16 mouse cellular contexts compared by ENCODE assay signal in genomic region chr2:68756179-68756578, GRCm38 (mm10).
A peak's percentile ranks its signal among the peaks of the same experiment; 100 is the strongest.
DNase-seq lines count a peak whose midpoint lies in the region; ATAC-seq and TF ChIP-seq lines count a peak whose summit lies in the region.
"Had no signal": no experiment of that assay in that cellular context is flagged by ENCODE, and none has a peak within 500 bp of the region (broad histone marks: within the 10 kb centered on the region; RNA-seq: fewer than 3 reads in every experiment).

No protein-coding gene starts in this region.

- no peaks in the 10 kb centered on the region for H3K36me3 ChIP-seq in hindbrain, embryonic 10.5 days
- no peaks in the 10 kb centered on the region for H3K36me3 ChIP-seq in hindbrain, embryonic 16.5 days (ENCODE audit: control insufficient read depth, insufficient read depth, low read length)
- H3K36me3 ChIP-seq in lung, embryonic 14.5 days (ENCODE audit: insufficient read depth): no peaks in the 10 kb centered on the region
- no peaks in the 10 kb centered on the region for H3K36me3 ChIP-seq in midbrain, embryonic 13.5 days
- H3K36me3 ChIP-seq in midbrain, postnatal 0 days (ENCODE audit: insufficient read depth, low read length): no peaks in the 10 kb centered on the region
- H3K36me3 ChIP-seq in neural tube, embryonic 13.5 days: no peaks in the 10 kb centered on the region
- H3K36me3 ChIP-seq in neural tube, embryonic 15.5 days: no peaks in the 10 kb centered on the region
- H3K36me3 ChIP-seq: embryonic facial prominence, embryonic 10.5 days; embryonic facial prominence, embryonic 12.5 days; G1E had no signal

- H3K9ac ChIP-seq in hindbrain, embryonic 16.5 days (ENCODE audit: low read depth, low read length): no peak overlapping the region
- no peak overlapping the region for H3K9ac ChIP-seq in lung, embryonic 14.5 days
- no peak overlapping the region for H3K9ac ChIP-seq in midbrain, embryonic 13.5 days (replicated peaks)
- H3K9ac ChIP-seq in midbrain, postnatal 0 days (replicated peaks; ENCODE audit: low read length, poor library complexity, severe bottlenecking): no peak overlapping the region
- H3K9ac ChIP-seq in neural tube, embryonic 13.5 days: no peak overlapping the region
- no peak overlapping the region for H3K9ac ChIP-seq in neural tube, embryonic 15.5 days (replicated peaks)
- H3K9ac ChIP-seq: embryonic facial prominence, embryonic 12.5 days; forebrain, embryonic 13.5 days had no signal

- no peak overlapping the region for H3K4me3 ChIP-seq in hindbrain, embryonic 10.5 days
- H3K4me3 ChIP-seq in hindbrain, embryonic 16.5 days (ENCODE audit: low read length): no peak overlapping the region
- H3K4me3 ChIP-seq in lung, embryonic 14.5 days (ENCODE audit: low read depth, low read length): no peak overlapping the region
- H3K4me3 ChIP-seq in midbrain, embryonic 13.5 days (replicated peaks): no peak overlapping the region
- no peak overlapping the region for H3K4me3 ChIP-seq in midbrain, postnatal 0 days (ENCODE audit: low read depth, low read length)
- no peak overlapping the region for H3K4me3 ChIP-seq in neural tube, embryonic 13.5 days
- H3K4me3 ChIP-seq in neural tube, embryonic 15.5 days (replicated peaks): no peak overlapping the region
- H3K4me3 ChIP-seq: embryonic facial prominence, embryonic 10.5 days; embryonic facial prominence, embryonic 12.5 days; forebrain, embryonic 13.5 days had no signal

- no peak for DNase-seq in hindbrain, embryonic 10.5 days (ENCODE audit: low spot score)
- no peak for DNase-seq in lung, embryonic 14.5 days
- DNase-seq in lung, postnatal 14 days: no peak
- no peak for DNase-seq in midbrain, postnatal 0 days (ENCODE audit: low spot score)

- H3K27ac ChIP-seq in hindbrain, embryonic 10.5 days: 0 out of 2 replicates have a peak overlapping the region, but pooled peaks have one; percentile 23
- H3K27ac ChIP-seq in hindbrain, embryonic 16.5 days (ENCODE audit: low read depth, low read length): no peak overlapping the region
- H3K27ac ChIP-seq in lung, embryonic 14.5 days (ENCODE audit: low read depth): no peak overlapping the region
- no peak overlapping the region for H3K27ac ChIP-seq in midbrain, embryonic 13.5 days
- H3K27ac ChIP-seq in midbrain, postnatal 0 days (ENCODE audit: low read depth, low read length): no peak overlapping the region
- H3K27ac ChIP-seq in neural tube, embryonic 13.5 days (replicated peaks): no peak overlapping the region
- no peak overlapping the region for H3K27ac ChIP-seq in neural tube, embryonic 15.5 days (replicated peaks)
- H3K27ac ChIP-seq: embryonic facial prominence, embryonic 10.5 days; embryonic facial prominence, embryonic 12.5 days; forebrain, embryonic 13.5 days had no signal

- no peaks in the 10 kb centered on the region for H3K27me3 ChIP-seq in hindbrain, embryonic 10.5 days (ENCODE audit: insufficient read depth, poor library complexity, severe bottlenecking)
- no peaks in the 10 kb centered on the region for H3K27me3 ChIP-seq in hindbrain, embryonic 16.5 days (replicated peaks; ENCODE audit: control insufficient read depth, insufficient read depth, low read length)
- H3K27me3 ChIP-seq in lung, embryonic 14.5 days (ENCODE audit: insufficient read depth, low read length): no peaks in the 10 kb centered on the region
- H3K27me3 ChIP-seq in midbrain, embryonic 13.5 days: no peaks in the 10 kb centered on the region
- H3K27me3 ChIP-seq in midbrain, postnatal 0 days (ENCODE audit: insufficient read depth, low read length): no peaks in the 10 kb centered on the region
- H3K27me3 ChIP-seq in neural tube, embryonic 13.5 days: no peaks in the 10 kb centered on the region
- no peaks in the 10 kb centered on the region for H3K27me3 ChIP-seq in neural tube, embryonic 15.5 days (replicated peaks)
- H3K27me3 ChIP-seq: CH12.LX; embryonic facial prominence, embryonic 12.5 days; forebrain, embryonic 13.5 days; Patski had no signal

- H3K4me1 ChIP-seq in hindbrain, embryonic 10.5 days (replicated peaks): no peaks in the 10 kb centered on the region
- no peaks in the 10 kb centered on the region for H3K4me1 ChIP-seq in hindbrain, embryonic 16.5 days (ENCODE audit: control insufficient read depth, insufficient read depth, low read depth, low read length)
- no peaks in the 10 kb centered on the region for H3K4me1 ChIP-seq in lung, embryonic 14.5 days (ENCODE audit: insufficient read depth)
- H3K4me1 ChIP-seq in midbrain, embryonic 13.5 days (replicated peaks): no peaks in the 10 kb centered on the region
- H3K4me1 ChIP-seq in midbrain, postnatal 0 days (ENCODE audit: insufficient read depth, low read length): no peaks in the 10 kb centered on the region
- H3K4me1 ChIP-seq in neural tube, embryonic 13.5 days (replicated peaks): no peaks in the 10 kb centered on the region
- H3K4me1 ChIP-seq in neural tube, embryonic 15.5 days: no peaks in the 10 kb centered on the region
- H3K4me1 ChIP-seq: embryonic facial prominence, embryonic 10.5 days; embryonic facial prominence, embryonic 12.5 days; forebrain, embryonic 13.5 days had no signal

- H3K4me2 ChIP-seq in hindbrain, embryonic 16.5 days (ENCODE audit: low read length): no peak overlapping the region
- H3K4me2 ChIP-seq in lung, embryonic 14.5 days: no peak overlapping the region
- no peak overlapping the region for H3K4me2 ChIP-seq in midbrain, embryonic 13.5 days (replicated peaks)
- no peak overlapping the region for H3K4me2 ChIP-seq in midbrain, postnatal 0 days (ENCODE audit: low read depth, low read length, poor library complexity, severe bottlenecking)
- no peak overlapping the region for H3K4me2 ChIP-seq in neural tube, embryonic 13.5 days
- no peak overlapping the region for H3K4me2 ChIP-seq in neural tube, embryonic 15.5 days
- H3K4me2 ChIP-seq: embryonic facial prominence, embryonic 12.5 days; forebrain, embryonic 13.5 days had no signal

- 78% methylated on average over 4 of the region's 4 CpGs for WGBS in hindbrain, embryonic 10.5 days
- WGBS in hindbrain, embryonic 16.5 days: 86% methylated on average over 4 of the region's 4 CpGs
- WGBS in lung, embryonic 14.5 days: 77% methylated on average over 4 of the region's 4 CpGs
- 75% methylated on average over 4 of the region's 4 CpGs for WGBS in midbrain, embryonic 13.5 days
- 79% methylated on average over 4 of the region's 4 CpGs for WGBS in midbrain, postnatal 0 days
- WGBS in neural tube, embryonic 13.5 days: 82% methylated on average over 4 of the region's 4 CpGs
- 85% methylated on average over 4 of the region's 4 CpGs for WGBS in neural tube, embryonic 15.5 days

- no peaks in the 10 kb centered on the region for H3K9me3 ChIP-seq in hindbrain, embryonic 10.5 days
- peaks cover 4% of the 10 kb centered on the region; the same call in 1 of the 2 replicates for H3K9me3 ChIP-seq in hindbrain, embryonic 16.5 days (ENCODE audit: control insufficient read depth, low read length)
- no peaks in the 10 kb centered on the region for H3K9me3 ChIP-seq in lung, embryonic 14.5 days (ENCODE audit: low read depth, low read length)
- H3K9me3 ChIP-seq in midbrain, embryonic 13.5 days: no peaks in the 10 kb centered on the region
- H3K9me3 ChIP-seq in midbrain, postnatal 0 days (ENCODE audit: low read length): no peaks in the 10 kb centered on the region
- H3K9me3 ChIP-seq in neural tube, embryonic 13.5 days: no peaks in the 10 kb centered on the region
- H3K9me3 ChIP-seq in neural tube, embryonic 15.5 days (replicated peaks): peaks cover 3% of the 10 kb centered on the region; the same call in 1 of the 2 replicates
- H3K9me3 ChIP-seq: embryonic facial prominence, embryonic 10.5 days; embryonic facial prominence, embryonic 12.5 days; forebrain, embryonic 13.5 days; G1E had no signal

- no peak for ATAC-seq in hindbrain, embryonic 16.5 days
- peak; percentile 24; the same call in 1 of the 2 replicates for ATAC-seq in lung, embryonic 14.5 days (ENCODE audit: insufficient read depth)
- 0 out of 2 replicates have a peak, but pooled peaks have one; percentile 45 for ATAC-seq in midbrain, embryonic 13.5 days
- ATAC-seq in midbrain, postnatal 0 days (ENCODE audit: low FRiP score): no peak
- 0 out of 2 replicates have a peak, but pooled peaks have one; percentile 43 for ATAC-seq in neural tube, embryonic 13.5 days (ENCODE audit: low read depth)
- ATAC-seq in neural tube, embryonic 15.5 days (ENCODE audit: low FRiP score): no peak
- ATAC-seq: activated CD4-positive, CD25-positive, alpha-beta regulatory T cell, adult 4 months; CD4-positive, CD25-positive, alpha-beta regulatory T cell, adult 4 months had no signal

- no peak for TF ChIP-seq CTCF in lung, embryonic 14.5 days (IDR thresholded peaks at IDR 0.05; ENCODE audit: low read depth)
- TF ChIP-seq CTCF in midbrain, postnatal 0 days (IDR thresholded peaks at IDR 0.05): no peak

Comparison
In these comparisons a context has a peak if more than half of its experiments do, and no peak if none do; other contexts are left out.
1. ATAC-seq: peak in lung, embryonic 14.5 days (single experiment), midbrain, embryonic 13.5 days (single experiment) and neural tube, embryonic 13.5 days (single experiment); none in hindbrain, embryonic 16.5 days (single experiment), midbrain, postnatal 0 days (single experiment) and neural tube, embryonic 15.5 days (single experiment).